Mouse (Mus musculus): ENCODE measurements around the gene Cds2.
"Not testable (repeated sequence)": the region's sequence is repeated elsewhere in the genome, so short reads cannot be mapped to it uniquely, and the experiment has no call there.

The Cds2 gene

DNA sequence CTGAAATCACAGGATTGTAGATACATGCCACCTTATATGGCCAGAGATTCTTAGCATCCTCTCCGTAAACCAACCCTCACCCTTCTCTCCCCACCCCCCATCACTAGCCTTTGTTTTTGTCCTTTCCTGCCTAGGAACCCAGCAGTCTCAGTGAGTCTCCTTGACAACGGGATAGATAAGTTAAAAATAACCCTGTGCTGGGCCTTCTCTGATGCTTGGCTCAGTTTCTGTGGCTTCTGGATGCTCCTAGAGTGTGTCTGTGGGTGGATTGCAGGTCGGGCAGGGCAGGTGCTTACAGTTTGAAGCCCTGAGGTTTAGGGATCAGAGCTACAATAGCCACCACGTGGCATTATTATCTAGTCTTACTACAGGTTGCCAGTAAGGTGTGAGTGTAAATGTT lies 29.1 kb downstream of the Cds2 start:
- DNase-seq (ENCODE audit: low spot score): no peak

DNA sequence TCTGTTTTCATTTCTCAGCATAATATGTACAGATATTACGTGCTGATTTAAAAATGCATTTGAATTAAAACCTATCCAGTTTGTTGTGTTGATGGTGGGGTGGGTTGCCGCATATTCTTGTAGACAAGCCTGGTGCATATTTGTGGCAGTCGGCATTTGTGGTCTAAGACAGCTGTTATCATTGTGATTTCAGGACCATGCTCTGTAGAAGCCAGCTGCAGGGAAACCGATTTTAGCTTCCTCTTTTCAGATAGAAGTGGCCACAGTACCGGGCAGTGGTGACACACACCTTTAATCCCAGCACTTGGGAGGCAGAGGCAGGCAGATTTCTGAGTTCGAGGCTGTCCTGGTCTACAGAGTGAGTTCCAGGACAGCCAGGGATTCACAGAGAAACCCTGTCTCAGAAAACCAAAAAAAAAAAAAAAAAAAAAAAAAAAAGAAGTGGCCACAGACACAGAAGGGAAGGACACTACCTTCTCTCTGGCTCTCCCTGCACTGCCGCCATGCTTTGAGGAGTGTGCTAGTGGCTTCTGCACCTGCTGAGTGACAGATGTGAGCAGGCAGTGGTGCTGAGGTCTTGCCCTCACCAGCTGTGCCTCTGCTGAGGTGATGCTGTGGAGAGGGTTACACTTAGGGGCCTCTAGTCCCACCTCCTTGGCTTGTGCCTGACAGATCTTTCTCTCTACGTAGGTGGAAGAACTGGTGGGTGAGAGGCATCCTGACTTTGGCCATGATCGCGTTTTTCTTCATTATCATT lies 30.9 kb downstream of the Cds2 start:
- DNase-seq (ENCODE audit: low spot score): no peak

DNA sequence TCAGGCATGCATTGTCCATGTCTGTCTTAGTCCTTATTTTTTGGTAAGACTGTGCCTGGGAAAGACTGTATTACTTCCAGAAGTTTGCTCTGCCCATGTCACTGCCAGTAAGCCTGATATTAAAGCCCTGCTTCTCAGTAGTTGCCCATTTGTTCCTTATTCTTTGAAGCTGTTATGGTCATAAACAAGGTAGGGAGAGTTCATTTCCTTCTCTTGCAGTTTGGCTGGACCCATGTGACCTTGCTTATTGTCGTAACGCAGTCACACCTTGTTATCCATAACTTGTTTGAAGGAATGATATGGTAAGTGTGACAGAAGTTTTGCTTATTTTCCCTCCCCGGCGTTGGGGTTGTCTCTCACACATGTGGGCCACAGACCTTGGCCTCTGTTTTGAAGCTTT lies 35.3 kb downstream of the Cds2 start:
- DNase-seq (ENCODE audit: low spot score): no peak

DNA sequence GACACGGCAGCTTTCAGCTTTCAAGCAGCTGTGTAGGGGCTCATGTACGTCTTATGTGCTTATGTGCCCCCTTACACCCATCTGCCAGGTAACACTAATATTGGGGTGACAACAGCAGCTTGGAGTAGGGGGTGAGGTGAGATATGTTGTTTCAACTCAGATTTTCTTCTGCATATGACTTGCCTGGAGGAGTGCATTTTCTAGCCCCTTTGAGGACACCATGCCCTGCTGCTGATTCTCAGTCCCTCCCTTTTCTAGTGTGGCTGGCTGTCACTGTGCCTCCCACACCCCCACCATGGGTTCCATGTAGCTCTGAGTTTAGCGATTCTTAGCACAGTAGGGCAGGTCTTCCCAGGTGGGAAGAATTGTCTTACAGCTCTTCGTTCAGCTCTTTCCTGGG lies 38.5 kb downstream of the Cds2 start:
- DNase-seq (ENCODE audit: low spot score): no peak

DNA sequence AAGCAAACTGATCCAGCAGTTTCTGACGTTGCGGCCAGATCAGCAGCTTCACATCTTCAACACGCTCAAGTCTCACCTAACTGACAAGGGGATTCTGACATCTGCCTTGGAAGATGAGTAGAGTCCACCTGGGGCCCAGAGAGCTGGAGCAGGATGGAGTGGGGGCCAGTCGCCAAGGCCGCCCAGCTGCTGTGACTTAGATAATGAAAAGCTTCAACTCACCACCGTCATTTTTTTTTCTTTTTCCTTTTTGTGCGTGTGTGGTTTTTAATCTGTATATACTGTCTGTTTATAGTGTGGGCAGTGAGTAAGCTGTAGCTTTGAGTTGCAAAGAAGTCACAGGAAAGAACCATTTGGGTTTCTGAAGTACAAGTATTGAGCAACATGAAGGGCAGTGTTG lies 42.2 kb downstream of the Cds2 start:
- no peak for DNase-seq (ENCODE audit: low spot score)

DNA sequence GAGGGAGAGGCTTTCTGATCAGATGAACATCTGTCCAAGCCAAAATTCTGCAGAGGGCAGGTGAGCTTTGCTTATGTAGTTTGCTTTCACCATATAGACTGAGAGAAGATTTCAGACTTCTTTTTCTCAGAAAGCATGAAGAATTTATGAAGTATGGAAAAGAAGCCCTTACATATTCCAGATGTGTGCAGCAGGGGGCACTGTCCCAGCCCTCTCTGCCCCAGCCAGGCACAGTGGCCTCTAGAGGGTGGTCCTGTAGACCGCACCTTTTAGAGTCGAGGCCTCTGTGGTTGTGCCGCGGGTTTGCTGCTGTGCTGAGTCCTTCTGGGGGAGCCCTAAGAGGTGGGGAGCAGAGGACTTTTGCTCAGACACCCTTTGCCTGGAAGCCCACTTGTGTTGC lies 43.0 kb downstream of the Cds2 start:
- DNase-seq (ENCODE audit: low spot score): no peak

DNA sequence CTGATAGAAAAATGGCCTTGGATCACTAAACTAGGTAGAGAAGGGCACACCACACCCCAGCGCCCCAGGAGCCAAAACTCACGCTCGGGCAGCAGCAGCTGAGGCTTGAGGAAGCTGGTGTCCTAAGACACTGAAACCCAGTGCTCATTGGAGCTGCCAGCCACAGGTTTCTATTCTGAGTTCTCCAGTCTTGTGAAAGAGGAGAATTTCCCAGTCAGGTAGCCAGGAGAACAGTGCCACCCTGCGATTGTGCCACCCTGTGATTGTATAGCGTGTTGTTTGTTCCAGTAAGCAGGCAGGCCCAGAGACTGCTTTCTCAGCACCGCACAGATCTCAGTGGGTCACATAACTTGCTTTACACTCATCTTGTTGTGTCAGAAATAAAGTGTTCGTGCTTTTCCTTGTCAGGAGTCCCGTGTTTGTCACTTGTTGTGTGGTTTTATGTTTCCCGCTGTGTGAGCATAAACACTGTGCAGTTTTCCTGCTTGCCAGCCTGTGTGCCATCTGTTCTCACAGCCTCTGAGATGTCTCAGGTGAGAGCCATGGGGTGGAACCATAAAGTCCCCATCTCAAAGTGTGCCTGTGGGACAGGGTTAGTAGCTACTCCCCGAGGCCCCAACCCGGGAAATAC lies 44.4 kb downstream of the Cds2 start:
- no peak for DNase-seq (ENCODE audit: low spot score)

DNA sequence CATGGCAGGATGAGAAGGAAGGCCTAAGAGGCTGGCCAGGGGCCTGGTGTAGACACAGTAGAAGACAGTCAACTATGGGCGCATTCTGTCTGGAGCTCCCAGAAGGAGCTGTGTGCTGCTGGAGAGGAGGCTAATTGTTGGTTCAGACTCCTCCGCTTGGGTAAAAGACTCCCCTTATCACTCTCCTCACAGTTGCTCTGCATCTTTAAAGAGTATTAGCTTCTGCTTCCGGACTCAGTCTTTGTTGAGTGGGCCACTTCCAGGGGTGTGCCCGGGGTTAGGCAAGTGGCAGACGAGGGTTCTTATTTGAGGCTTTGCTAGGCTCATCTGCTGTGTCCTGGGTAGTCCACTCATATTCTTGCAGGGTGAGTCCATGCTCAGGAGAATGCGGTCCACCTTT lies 45.9 kb downstream of the Cds2 start:
- no peak for DNase-seq (ENCODE audit: low spot score)

DNA sequence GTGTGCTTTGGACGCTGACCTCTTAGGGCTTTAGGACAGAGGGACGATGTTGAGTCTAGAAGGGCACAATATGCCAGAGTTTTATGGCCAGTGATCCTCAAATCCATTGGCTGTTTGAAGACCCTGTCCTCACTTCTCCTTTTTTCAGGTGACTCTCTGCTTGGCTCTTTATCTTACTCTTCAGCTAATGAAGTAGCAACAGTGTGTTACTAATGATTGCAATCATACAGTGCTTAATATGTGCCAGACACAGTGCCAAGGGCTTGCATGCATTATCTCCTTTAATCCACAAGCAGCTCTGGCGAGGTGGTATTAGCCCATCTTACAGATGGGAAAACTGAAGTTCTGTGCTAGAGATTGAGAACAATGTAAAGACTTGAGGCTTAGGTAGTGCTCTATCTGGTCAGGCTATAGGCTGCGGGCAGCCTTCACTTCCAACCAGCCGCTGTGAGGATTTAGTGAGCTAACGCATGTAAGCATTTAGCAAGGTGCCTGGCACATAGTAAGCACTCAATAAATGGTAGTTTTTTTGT lies 46.5 kb downstream of the Cds2 start:
- no peak for DNase-seq (ENCODE audit: low spot score)

DNA sequence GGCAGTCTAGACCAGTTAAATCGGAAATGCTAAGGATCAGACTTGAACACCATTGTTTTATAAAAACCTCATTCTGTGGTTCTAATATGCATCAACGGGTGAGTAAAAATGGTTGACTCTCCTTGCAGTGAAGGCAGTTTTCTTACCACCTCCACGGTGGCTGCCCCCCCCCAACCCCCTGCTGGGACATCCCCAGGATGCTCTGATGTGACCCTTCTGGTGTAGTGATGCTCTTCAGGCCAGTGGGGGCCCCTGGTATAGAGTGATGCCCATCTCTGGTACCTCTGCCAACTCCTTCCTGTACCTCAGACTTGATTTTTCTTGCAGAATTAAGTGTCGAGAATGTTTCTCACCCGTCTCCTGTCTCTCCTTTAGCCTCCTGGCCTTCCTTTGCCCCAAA lies 49.7 kb downstream of the Cds2 start:
- DNase-seq (ENCODE audit: low spot score): no peak

DNA sequence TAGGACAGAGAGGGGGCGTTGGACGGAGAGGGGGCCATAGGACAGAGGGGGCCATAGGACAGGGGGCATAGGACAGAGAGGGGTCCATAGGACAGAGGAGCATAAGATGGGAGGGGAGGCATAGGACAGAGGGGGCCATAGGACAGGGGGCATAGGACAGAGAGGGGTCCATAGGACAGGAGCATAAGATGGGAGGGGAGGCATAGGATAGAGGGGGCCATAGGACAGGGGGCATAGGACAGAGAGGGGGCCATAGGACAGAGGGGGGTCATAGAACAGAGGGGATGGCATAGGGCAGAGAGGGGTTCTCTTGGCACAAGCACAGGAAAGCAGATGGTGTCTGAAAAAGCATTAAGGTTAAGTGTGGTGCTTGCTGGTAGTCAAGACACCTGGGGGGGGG lies 50.6 kb downstream of the Cds2 start:
- no peak for DNase-seq (ENCODE audit: low spot score)

DNA sequence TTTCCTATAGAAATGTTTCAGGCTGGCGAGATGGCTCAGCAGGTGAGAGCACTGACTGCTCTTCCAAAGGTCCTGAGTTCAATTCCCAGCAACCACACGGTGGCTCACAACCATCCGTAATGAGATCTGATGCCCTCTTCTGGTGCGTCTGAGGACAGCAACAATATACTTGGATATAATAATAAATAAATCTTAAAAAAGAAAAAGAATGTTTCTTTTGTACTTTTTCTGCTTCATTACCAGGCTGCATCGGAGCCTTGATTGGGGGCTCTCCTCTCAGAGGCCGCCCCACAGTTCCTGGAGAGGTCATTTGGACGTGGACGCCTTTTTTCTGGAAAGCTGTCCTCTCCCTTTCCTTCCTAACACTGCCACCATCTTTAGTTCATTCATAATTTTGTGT lies 51.1 kb downstream of the Cds2 start:
- DNase-seq (ENCODE audit: low spot score): not testable (repeated sequence)

DNA sequence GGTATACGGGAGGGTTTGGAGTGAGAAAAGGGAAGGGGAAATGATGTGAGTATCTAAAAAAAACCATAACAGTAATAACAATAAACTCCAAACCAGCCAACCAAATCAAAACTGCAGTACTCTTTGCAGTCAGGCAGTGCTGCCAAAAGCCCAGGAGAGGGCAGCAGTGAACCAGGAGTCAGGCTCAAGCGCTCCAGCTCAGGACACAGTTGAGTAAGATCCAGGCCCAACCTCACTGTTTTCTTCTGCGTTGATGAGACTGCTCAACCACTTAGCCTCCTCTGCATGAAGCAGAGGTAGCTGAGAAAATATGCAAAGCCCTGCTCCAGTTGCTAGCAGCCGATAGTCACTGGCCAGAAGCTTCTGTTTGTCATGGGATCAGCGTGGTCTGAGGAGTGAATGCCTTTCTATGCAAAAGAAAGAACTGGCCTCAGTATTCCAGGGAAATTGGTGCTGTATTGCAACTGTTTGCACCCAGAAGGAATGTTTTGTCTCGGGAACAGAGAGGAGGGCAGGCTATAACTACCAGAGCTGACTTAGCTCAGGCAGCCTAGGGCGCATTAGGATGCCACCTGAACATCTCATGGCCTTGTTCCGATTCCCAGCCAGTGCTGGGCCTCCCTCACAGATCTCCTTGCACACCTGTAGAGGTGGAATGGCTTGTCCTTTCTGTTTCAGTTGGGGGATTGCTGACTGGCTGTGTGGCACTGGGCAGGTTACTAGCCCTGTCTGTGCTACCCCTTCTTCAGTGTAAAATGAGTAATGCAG lies 53.3 kb downstream of the Cds2 start:
- no peak for DNase-seq (ENCODE audit: low spot score)

DNA sequence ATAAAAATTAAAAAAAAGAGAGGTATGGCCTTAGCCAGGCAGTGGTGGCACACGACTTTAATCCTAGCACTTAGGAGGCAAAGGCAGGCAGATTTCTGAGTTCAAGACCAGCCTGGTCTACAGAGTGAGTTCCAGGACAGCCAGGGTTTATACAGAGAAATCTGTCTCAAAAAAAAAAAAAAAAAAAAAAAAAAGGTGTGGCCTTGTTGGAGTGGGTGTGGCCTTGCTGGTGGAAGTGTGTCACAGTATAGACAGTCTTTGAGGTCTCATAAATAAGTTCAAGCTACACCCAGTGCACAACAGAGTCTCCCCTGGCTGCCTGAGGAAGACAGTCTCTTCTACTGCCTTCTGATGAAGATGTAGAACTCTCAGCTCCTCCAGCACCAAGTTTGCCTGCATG lies 54.2 kb downstream of the Cds2 start:
- DNase-seq (ENCODE audit: low spot score): no peak

DNA sequence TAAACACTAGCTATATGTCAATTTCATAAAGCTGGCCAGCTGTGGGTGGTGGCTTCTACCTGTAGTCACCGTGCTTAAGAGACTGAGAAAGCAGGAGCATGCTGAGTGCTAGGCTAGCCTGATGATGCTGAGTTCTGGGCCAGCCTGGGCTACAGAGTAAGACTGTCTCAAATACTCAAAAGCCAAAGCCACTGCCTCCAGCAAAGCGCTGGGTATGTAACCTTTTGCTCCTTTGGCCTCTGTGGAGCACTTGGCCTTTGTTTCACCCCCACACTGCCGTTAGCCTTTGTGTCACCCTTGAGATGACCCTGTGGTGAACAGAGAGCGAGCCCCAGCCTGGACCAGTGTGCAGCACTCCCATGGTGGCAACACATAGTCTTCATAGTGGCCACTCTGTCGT lies 57.6 kb downstream of the Cds2 start:
- no peak for DNase-seq (ENCODE audit: low spot score)

DNA sequence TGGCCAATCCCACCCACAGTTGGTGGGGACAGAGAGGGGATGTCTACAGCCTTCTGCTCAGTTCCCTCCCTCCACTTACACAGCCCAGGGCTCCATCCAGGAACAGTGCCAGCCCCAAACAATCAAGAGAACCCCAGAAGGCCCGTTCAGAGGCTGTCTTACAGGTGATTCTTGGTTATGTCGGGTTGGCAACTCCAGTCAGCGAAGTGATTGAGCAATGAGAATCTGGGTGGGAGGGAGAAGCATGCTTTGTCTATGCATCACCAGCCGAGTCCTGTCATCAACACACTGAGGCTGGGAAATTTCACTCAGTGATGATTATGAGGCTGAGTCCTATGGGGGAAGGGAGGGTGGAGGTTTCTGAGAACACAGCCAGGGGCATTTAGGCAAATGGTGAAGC lies 60.6 kb downstream of the Cds2 start:
- no peak for DNase-seq (ENCODE audit: low spot score)

DNA sequence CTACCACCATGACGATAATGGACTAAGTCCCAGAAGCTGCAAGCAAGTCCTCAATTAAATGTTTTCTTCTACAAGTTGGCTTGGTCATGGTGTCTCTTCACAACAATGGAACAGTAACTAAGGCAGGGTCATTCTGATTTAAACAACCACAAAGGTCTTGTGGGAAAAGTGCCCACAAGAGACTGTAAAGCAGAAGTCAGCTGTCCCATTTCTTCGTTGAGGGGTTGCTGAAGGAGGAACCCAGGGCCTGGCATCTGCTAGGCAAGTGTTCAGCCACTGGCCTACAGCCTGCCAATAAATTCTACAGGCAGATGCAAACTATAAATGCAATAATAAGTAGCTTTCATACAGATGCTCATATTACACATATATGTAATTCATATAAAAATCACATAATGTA lies 74.3 kb downstream of the Cds2 start:
- no peak for DNase-seq (ENCODE audit: low spot score)

DNA sequence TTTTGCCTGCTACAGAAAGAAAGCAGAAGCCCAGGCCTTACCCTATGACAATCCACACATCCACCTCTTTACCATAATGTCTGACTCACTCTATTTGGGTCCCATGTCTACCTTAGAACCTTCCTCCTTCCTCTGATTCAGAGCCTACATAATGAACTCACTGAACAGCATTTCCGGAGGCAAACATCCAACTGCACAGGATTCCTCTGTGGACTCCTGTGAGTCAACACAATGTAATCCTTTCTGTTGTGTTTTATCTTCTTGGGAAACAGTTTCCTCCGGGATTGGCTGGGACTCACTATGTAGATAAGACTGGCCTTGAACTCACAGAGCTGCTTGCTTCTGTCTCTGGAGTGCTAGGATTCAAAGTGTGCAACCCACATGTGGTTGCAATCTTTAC lies 77.4 kb downstream of the Cds2 start:
- DNase-seq (ENCODE audit: low spot score): no peak

DNA sequence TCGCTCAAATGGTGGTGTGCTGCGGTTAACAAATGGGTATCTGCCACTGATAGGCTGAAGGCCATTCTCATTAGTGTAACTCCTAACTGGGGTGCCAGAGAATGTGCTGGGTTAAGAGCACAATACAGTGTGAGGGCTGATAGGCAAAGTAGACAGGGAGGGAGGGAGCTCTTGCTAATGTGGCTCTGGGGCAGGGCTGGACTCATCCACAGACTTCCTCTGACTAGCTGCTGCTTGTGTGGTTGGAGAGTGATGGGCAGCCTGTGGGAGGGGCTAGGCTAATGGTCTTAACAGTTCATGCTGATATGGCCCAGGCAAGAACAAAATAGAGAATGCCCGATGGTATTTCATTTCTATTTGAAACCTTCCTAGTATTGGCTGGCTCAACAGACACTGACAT lies 78.3 kb downstream of the Cds2 start:
- no peak for DNase-seq (ENCODE audit: low spot score)

DNA sequence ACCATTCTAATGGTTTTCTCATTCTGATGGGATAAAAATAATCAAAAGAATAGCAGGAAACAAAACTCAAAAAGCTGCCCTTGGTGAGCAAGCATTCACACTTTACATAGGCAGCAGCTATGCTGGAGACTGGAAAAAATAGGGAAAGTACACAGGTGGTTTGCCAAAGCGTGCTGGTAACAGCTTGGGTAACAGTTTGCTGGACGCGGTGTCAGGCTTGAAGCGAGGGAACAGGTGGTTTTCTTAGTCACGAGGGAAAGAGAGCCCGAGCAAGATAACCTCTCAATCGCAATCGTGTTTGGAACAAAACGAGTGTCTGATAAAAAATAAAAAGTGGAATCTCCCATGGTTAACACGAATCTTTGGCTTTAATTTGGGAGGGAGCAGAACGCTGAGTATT lies 80.9 kb downstream of the Cds2 start:
- no peak for DNase-seq (ENCODE audit: low spot score)

Data from urinary bladder, postnatal 10 days (tissue).